Mouse (Mus musculus) thymus, adult 2 months (tissue): ENCODE measurements around the gene Grip1. TPM values are rescaled to one million over a fixed set of nuclear protein-coding genes. Genes with fewer than 3 reads are reported as not detected.

Experiments used
- DNase-seq: peaks from one replicate; pipeline ENCODE4 v3.0.0; 2021
- H3K27ac ChIP-seq: fragments of 200-500 bp; 2 replicates; pipeline ENCODE4 v1.5.1; 2012; ENCODE audit warnings: low read length, control low read depth; ENCODE audit not compliant: control insufficient read depth, insufficient read depth
- H3K27me3 ChIP-seq: fragments of 200-500 bp; 2 replicates; pipeline ENCODE4 v1.6.1; 2012; ENCODE audit warnings: mild to moderate bottlenecking, low read length, moderate library complexity, mixed read lengths; ENCODE audit not compliant: control insufficient read depth, insufficient read depth
- H3K36me3 ChIP-seq: fragments of 200-500 bp; 2 replicates; pipeline ENCODE4 v1.6.1; 2012; ENCODE audit warnings: mild to moderate bottlenecking, low read length, moderate library complexity; ENCODE audit not compliant: control insufficient read depth, insufficient read depth
- H3K4me1 ChIP-seq: fragments of 200-500 bp; replicated peaks from 2 replicates; pipeline ENCODE4 v1.6.1; 2012; ENCODE audit warnings: low read length; ENCODE audit not compliant: control insufficient read depth, insufficient read depth
- H3K4me3 ChIP-seq: fragments of 200-500 bp; 2 replicates; pipeline ENCODE4 v1.5.1; 2012; ENCODE audit warnings: mild to moderate bottlenecking, low read length, control low read depth, moderate library complexity; ENCODE audit not compliant: control insufficient read depth, insufficient read depth
- CTCF ChIP-seq: fragments of 200-500 bp; IDR thresholded peaks from 2 replicates; pipeline ENCODE4 v1.5.1; 2012; ENCODE audit warnings: mild to moderate bottlenecking, control low read depth, low read length, moderate library complexity, borderline replicate concordance; ENCODE audit not compliant: control insufficient read depth, poor library complexity, insufficient read depth; ENCODE audit errors: extremely low read depth
- POLR2A ChIP-seq: fragments of 200-500 bp; IDR thresholded peaks from 2 replicates; pipeline ENCODE4 v1.6.1; 2012; ENCODE audit warnings: mild to moderate bottlenecking, low read length, control low read depth, moderate library complexity; ENCODE audit not compliant: control insufficient read depth, poor library complexity, insufficient read depth; ENCODE audit errors: extremely low read depth
- WGBS: fragments of 180-500 bp; shearing (Covaris S2); methylation state at CpG from one replicate; pipeline ENCODE4 v1.1.7; 2018; 5-methylcytosine and 5-hydroxymethylcytosine counted together
- polyA plus RNA-seq: library from polyadenylated mRNA; depleted of rRNA; stranded (reverse); fragments of >200 nt; gene quantifications from 2 replicates; pipeline ENCODE4 v1.2.3, GENCODE M21; 2012

Grip1 gene
- polyA plus RNA-seq, 1 experiment, result 0.47 TPM

DNA sequence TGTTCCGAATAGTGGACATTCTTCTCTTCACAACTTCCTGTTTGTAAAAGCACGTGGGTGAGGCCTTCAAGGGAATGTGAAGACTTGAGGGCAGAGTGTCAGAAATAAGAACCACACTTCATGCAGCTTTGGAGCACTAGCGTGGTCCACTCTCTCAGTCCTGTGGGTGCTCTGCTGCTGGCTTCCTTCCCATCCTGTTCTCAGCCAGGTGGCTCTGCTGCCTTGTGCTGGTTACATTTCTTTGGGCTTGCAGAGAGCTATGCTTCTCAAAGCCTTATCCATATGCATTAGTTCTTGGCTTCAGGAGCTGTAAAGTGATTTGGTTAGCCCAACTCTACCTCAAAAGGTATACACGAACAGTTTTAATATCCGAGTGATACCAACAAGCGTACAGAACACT, 497.8 kb downstream of the Grip1 start:
- no peaks in the 10 kb centered on the region for H3K36me3 ChIP-seq
- TF ChIP-seq POLR2A, result no peak
- TF ChIP-seq CTCF, result no peak
- no peak for DNase-seq

GRCm38 (mm10) chr10:119957260-119957955, 503.8 kb downstream of the Grip1 start:
- TF ChIP-seq POLR2A (no peak), CTCF (no peak)
- no peak for DNase-seq
- H3K27ac ChIP-seq, result no peak overlapping the region
- no peaks in the 10 kb centered on the region for H3K36me3 ChIP-seq
- H3K4me1 ChIP-seq, result no peaks in the 10 kb centered on the region
- no peaks in the 10 kb centered on the region for H3K27me3 ChIP-seq
- 92% methylated on average over 17 of the region's 17 CpGs for WGBS
- no peak overlapping the region for H3K4me3 ChIP-seq

More for the DNA sequence above, 497.8 kb downstream of the Grip1 start:
- Histone ChIP-seq H3K4me3 (no peak overlapping the region), H3K27ac (no peak overlapping the region), H3K4me1 (no peaks in the 10 kb centered on the region), H3K27me3 (no peaks in the 10 kb centered on the region)
- WGBS, result 77% methylated on average over 6 of the region's 6 CpGs

DNA sequence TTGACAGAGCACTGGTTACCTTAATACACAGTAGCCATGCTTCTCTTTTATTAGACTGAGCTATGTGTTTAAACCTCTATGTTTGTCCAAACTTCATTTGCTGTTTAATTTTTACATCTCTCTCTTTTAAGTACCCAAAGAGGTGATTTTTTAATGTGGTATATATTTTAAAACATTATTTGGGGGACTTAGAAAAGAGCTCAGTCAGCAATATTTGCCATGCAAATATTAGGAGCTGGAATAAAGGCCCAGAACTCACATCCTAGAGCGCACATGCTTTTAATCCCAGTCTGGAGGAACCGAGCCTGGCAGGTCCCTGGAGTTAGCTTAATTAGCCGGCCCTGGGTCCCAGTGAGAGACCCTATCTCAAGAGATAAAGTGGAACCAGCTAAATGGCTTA, 507.3 kb downstream of the Grip1 start:
- Histone ChIP-seq H3K27ac (no peak overlapping the region), H3K27me3 (no peaks in the 10 kb centered on the region), H3K36me3 (no peaks in the 10 kb centered on the region), H3K4me1 (no peaks in the 10 kb centered on the region), H3K4me3 (no peak overlapping the region)
- no peak for DNase-seq
- WGBS, result 93% methylated on average over 3 of the region's 3 CpGs
- no peak for TF ChIP-seq POLR2A
- TF ChIP-seq CTCF, result no peak

- DNase-seq, result no peak
- Histone ChIP-seq H3K4me1 (no peaks in the 10 kb centered on the region), H3K27me3 (no peaks in the 10 kb centered on the region), H3K4me3 (no peak overlapping the region), H3K27ac (no peak overlapping the region), H3K36me3 (no peaks in the 10 kb centered on the region)
- TF ChIP-seq POLR2A (no peak), CTCF (no peak)
- WGBS, result 73% methylated on average over 8 of the region's 8 CpGs
These were observed 512.7 kb downstream of the Grip1 start for GRCm38 (mm10) chr10:119966321-119966720.

GRCm38 (mm10) chr10:119979396-119979795, 525.8 kb downstream of the Grip1 start:
- WGBS, result 37% methylated on average over 8 of the region's 8 CpGs
- Histone ChIP-seq H3K36me3 (no peaks in the 10 kb centered on the region), H3K4me1 (no peaks in the 10 kb centered on the region), H3K4me3 (no peak overlapping the region), H3K27me3 (no peaks in the 10 kb centered on the region), H3K27ac (no peak overlapping the region)
- no peak for DNase-seq
- no peak for TF ChIP-seq CTCF
- TF ChIP-seq POLR2A, result no peak

DNA sequence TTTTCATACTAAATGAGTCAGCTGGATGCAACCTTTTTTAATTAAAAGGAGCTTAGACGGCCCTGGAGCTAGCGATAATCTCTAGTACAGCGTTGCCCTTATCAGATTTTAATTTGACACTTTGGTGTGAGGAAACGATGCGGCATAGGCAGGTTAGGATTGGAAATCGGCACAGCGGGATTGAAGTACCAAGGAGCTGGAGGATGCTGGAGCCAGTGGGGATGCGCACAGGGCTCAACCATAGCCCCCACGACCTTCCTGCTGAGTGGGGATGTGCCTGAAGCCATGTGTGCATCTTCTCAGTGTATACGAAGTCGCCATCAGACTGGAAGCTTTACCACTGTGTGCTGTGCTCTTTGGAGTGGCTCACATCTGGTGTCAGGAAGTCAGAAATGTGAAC, 526.4 kb downstream of the Grip1 start:
- H3K36me3 ChIP-seq, result no peaks in the 10 kb centered on the region
- H3K4me3 ChIP-seq, result no peak overlapping the region
- WGBS, result 56% methylated on average over 11 of the region's 11 CpGs
- no peak for DNase-seq
- no peaks in the 10 kb centered on the region for H3K4me1 ChIP-seq
- TF ChIP-seq POLR2A (no peak), CTCF (no peak)
- no peak overlapping the region for H3K27ac ChIP-seq
- no peaks in the 10 kb centered on the region for H3K27me3 ChIP-seq

DNA sequence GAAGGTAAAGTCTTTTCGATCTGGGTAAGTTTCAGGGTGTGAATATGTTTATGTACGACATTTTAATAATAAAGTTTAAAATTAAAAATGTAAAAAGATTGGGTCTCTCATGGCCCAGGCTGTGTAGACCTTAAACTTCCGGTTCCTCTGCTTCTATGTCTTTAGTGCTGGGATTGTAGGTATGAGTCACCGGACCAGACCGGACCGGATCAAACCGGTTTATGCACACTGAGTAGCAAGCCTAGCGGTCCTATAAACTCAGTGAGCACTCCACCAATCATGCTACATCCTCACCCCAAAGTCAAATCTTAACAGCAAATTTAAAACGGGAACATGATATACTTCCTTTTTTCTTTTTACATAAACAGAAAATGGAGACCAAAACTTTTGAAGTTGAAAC, 530.7 kb downstream of the Grip1 start:
- TF ChIP-seq CTCF (no peak), POLR2A (no peak)
- Histone ChIP-seq H3K4me1 (no peaks in the 10 kb centered on the region), H3K27ac (no peak overlapping the region), H3K36me3 (no peaks in the 10 kb centered on the region), H3K27me3 (no peaks in the 10 kb centered on the region), H3K4me3 (no peak overlapping the region)
- 81% methylated on average over 9 of the region's 9 CpGs for WGBS
- no peak for DNase-seq
